Mouse (Mus musculus): Measurements from ENCODE around the gene Atg9a. TPM values are rescaled to one million over a fixed set of nuclear protein-coding genes. Genes with fewer than 3 reads are reported as not detected.

The Atg9a gene
- total and polyA plus RNA-seq, 3 experiments = 7.8 to 26.1 TPM; not detected in 1

DNA sequence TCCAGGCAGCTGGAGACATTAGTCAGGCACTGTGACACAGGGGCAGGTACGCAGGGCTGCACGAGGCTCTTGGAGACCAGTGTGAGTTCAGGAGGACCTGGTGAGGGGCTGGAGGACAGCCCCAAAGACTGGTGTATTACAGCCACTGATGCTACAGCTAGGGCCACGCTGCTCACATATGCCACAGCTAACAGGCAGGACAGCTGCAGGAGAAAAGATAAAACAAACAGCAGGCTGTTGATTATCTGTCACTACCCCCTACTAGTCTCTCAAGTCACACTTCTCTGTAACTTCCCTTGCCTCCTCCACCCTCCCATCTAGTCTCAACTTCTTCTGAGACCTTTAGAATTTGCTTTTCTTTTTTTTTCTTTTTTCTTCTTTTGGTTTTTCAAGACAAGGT lies 55.3 kb downstream of the Atg9a start (continued):
- peak; percentile 95 for TF ChIP-seq TCF12 (IDR thresholded peaks at IDR 0.05; ENCODE audit: low read depth, low read length)
- TF ChIP-seq RAD21 (IDR thresholded peaks at IDR 0.05; ENCODE audit: low read depth, low read length) = no peak

DNA sequence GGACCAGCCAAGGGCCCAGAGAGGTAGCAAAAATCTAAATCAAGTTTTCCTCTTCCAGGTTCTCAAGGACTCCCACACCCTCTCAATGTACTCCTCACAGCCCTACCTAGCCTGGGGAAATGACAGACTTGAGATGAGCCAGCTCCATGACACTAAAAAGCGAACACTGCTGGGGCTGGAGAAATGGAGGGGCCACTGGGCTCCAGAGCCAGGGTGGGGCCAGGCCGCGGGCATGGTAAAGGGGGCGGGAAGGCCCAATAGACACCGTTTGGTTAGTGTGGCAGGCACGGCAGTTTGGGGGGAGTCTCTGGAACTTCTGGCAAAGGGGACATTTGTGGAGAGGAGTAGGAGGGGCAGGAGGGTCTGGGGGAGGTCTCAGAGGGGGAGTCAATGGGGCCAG lies 55.7 kb downstream of the Atg9a start:
- Histone ChIP-seq H3K79me2 (ENCODE audit: control insufficient read depth, insufficient read depth, low read length, poor library complexity) (peaks cover 17% of the 10 kb centered on the region), H3K9me3 (replicated peaks; ENCODE audit: insufficient read depth, low read length) (no peaks in the 10 kb centered on the region), H3K36me3 (ENCODE audit: control insufficient read depth in 1 of 2, insufficient read depth in 2 of 2, low read length in 2 of 2) (peaks cover 4 to 38% of the 10 kb centered on the region in 2 experiments; a peak in 3 of 4 replicates), H3K27me3 (ENCODE audit: control insufficient read depth in 1 of 2, insufficient read depth in 2 of 2, low read length in 2 of 2) (no peaks in the 10 kb centered on the region), H3K4me3 (ENCODE audit: control insufficient read depth in 1 of 2, insufficient read depth in 1 of 2, low read depth in 2 of 2, low read length in 2 of 2) (no peak overlapping the region), H3K4me1 (ENCODE audit: control insufficient read depth in 1 of 2, insufficient read depth in 2 of 2, low read length in 2 of 2) (peaks cover 14 to 44% of the 10 kb centered on the region in 2 experiments), H3K27ac (ENCODE audit: control insufficient read depth, low read depth, low read length) (peak overlapping the region; percentile 90), H3K9ac (ENCODE audit: control insufficient read depth, low read depth, low read length, poor library complexity, severe bottlenecking) (peak overlapping the region; percentile 48)
- no peak for DNase-seq (ENCODE audit: low read depth, low spot score)
- TF ChIP-seq E2F4 (IDR thresholded peaks at IDR 0.05; ENCODE audit: borderline replicate concordance, low read depth, low read length) = no peak
- TF ChIP-seq GABPA (IDR thresholded peaks at IDR 0.05; ENCODE audit: low read depth, low read length) = no peak
- no peak for TF ChIP-seq RCOR1 (IDR thresholded peaks at IDR 0.05; ENCODE audit: low read depth, low read length)
- TF ChIP-seq TAL1 (IDR thresholded peaks at IDR 0.05; ENCODE audit: low read length) = no peak
- TF ChIP-seq KAT2A (conservative IDR thresholded peaks at IDR 0.05; ENCODE audit: low read depth, low read length) = no peak
- TF ChIP-seq ZNF384 (IDR thresholded peaks at IDR 0.05; ENCODE audit: low read depth, low read length) = no peak

DNA sequence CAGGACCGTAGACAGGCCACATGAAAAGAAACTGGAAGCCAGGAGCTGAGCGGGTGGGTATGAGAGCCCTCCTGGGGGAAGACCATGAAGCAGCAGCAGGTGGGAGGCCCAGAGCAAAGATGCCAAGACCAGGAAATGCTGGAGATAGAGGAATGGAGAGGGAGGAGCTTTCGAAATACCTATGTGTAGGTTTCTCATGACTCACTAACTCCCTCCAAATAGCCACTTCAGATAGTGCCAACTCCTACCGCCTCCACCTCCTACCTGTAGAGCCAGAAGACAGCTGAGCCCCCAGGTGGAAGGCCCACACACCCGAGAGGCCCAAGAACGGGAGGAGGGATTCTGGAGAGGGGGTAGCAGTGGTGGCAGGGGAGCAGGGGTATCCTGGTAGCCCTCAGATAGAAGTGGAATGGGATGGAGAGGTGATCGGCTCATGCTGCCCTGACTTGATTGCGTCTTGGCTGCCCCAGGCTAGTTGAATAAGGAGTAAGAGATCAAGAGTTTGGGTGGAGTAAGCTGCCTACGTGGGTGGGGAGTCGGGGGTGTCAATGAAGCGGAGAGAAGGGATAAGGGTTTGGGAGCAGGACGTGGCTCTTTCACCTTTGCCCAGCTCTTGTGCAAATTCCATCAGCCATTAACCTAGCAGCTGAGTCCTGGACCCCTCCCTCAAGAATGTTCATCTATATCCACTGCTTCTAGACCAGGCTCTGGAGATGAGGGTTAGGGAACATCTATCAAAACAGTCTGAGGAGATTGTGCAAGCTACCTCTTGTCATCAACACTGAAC lies 58.4 kb downstream of the Atg9a start, which contains the start of gene Slc23a3:
Gene Slc23a3 (minus strand): TSS at position 470 of the 787 bp plus-strand sequence.
- Histone ChIP-seq H3K79me2 (ENCODE audit: control insufficient read depth, insufficient read depth, low read length, poor library complexity) (no peaks in the 10 kb centered on the region), H3K27me3 (ENCODE audit: control insufficient read depth in 1 of 2, insufficient read depth in 2 of 2, low read length in 2 of 2) (no peaks in the 10 kb centered on the region), H3K9ac (ENCODE audit: control insufficient read depth, low read depth, low read length, poor library complexity, severe bottlenecking) (no peak within 1 kb of the TSS), H3K4me1 (ENCODE audit: control insufficient read depth in 1 of 2, insufficient read depth in 2 of 2, low read length in 2 of 2) (peaks cover 14 to 31% of the 10 kb centered on the region in 2 experiments), H3K4me3 (ENCODE audit: control insufficient read depth in 1 of 2, insufficient read depth in 1 of 2, low read depth in 2 of 2, low read length in 2 of 2) (no peak within 1 kb of the TSS), H3K9me3 (replicated peaks; ENCODE audit: insufficient read depth, low read length) (no peaks in the 10 kb centered on the region), H3K36me3 (ENCODE audit: control insufficient read depth in 1 of 2, insufficient read depth in 2 of 2, low read length in 2 of 2) (peaks cover 4 to 24% of the 10 kb centered on the region in 2 experiments; a peak in 3 of 4 replicates), H3K27ac (ENCODE audit: control insufficient read depth, low read depth, low read length) (no peak within 1 kb of the TSS)
- no peak for DNase-seq (ENCODE audit: low read depth, low spot score)
- TF ChIP-seq CHD2 (IDR thresholded peaks at IDR 0.05; ENCODE audit: low read length) (no peak), MAFK (IDR thresholded peaks at IDR 0.05; ENCODE audit: borderline replicate concordance, low read depth, low read length) (no peak), MEF2A (IDR thresholded peaks at IDR 0.05; ENCODE audit: extremely low read depth, insufficient replicate concordance, low read depth, low read length, poor library complexity, severe bottlenecking) (no peak)

Other genes starting within 250 kb of the Atg9a start
- gene Ihh, start 240.5 kb downstream of the Atg9a start, total RNA-seq (2012; rRNA removed) = 0.04 TPM in 1 of 2 replicates, not detected in the other
- gene Ihh, start 240.5 kb downstream of the Atg9a start, polyA plus RNA-seq (2012; ENCODE audit: insufficient read depth in 1 of 2, insufficient read length in 2 of 2, low read depth in 1 of 2, low replicate concordance in 2 of 2, missing spikeins in 1 of 2) = under 1 TPM in 1 of 2 experiments, not detected in 1; 0.07 TPM
- gene Nhej1, start 67.0 kb downstream of the Atg9a start, total RNA-seq (2012; rRNA removed) = 1.7 and 2.1 TPM in 2 replicates
- gene Nhej1, start 67.0 kb downstream of the Atg9a start, polyA plus RNA-seq (2012; ENCODE audit: insufficient read depth in 1 of 2, insufficient read length in 2 of 2, low read depth in 1 of 2, low replicate concordance in 2 of 2, missing spikeins in 1 of 2) = 1 to 10 TPM in 1 of 2 experiments, not detected in 1; 5.2 TPM
- 0.08 TPM in 1 of 2 replicates, not detected in the other for gene Slc23a3, start 58.3 kb downstream of the Atg9a start, total RNA-seq (2012; rRNA removed)
- under 1 TPM in 1 of 2 experiments, not detected in 1; 0.15 TPM for gene Slc23a3, start 58.3 kb downstream of the Atg9a start, polyA plus RNA-seq (2012; ENCODE audit: insufficient read depth in 1 of 2, insufficient read length in 2 of 2, low read depth in 1 of 2, low replicate concordance in 2 of 2, missing spikeins in 1 of 2)
- gene Cnppd1, start 49.5 kb downstream of the Atg9a start, total RNA-seq (2012; rRNA removed) = 46.4 and 54.4 TPM in 2 replicates
- gene Cnppd1, start 49.5 kb downstream of the Atg9a start, polyA plus RNA-seq (2012; ENCODE audit: insufficient read depth in 1 of 2, insufficient read length in 2 of 2, low read depth in 1 of 2, low replicate concordance in 2 of 2, missing spikeins in 1 of 2) = 100 to 1,000 TPM in 1 of 2 experiments, 10 to 100 TPM in 1; 70.1 to 314 TPM
- gene Retreg2, start 49.4 kb downstream of the Atg9a start, total RNA-seq (2012; rRNA removed) = 37.1 and 38.1 TPM in 2 replicates
- gene Retreg2, start 49.4 kb downstream of the Atg9a start, polyA plus RNA-seq (2012; ENCODE audit: insufficient read depth in 1 of 2, insufficient read length in 2 of 2, low read depth in 1 of 2, low replicate concordance in 2 of 2, missing spikeins in 1 of 2) = 10 to 100 TPM in 1 of 2 experiments, not detected in 1; 59.2 TPM
- gene Zfand2b, start 23.6 kb downstream of the Atg9a start, total RNA-seq (2012; rRNA removed) = 14.4 and 15.0 TPM in 2 replicates
- 10 to 100 TPM in 1 of 2 experiments, not detected in 1; 18.3 TPM for gene Zfand2b, start 23.6 kb downstream of the Atg9a start, polyA plus RNA-seq (2012; ENCODE audit: insufficient read depth in 1 of 2, insufficient read length in 2 of 2, low read depth in 1 of 2, low replicate concordance in 2 of 2, missing spikeins in 1 of 2)
- gene Abcb6, start 11.8 kb downstream of the Atg9a start, total RNA-seq (2012; rRNA removed) = 79.2 and 84.4 TPM in 2 replicates
- gene Abcb6, start 11.8 kb downstream of the Atg9a start, polyA plus RNA-seq (2012; ENCODE audit: insufficient read depth in 1 of 2, insufficient read length in 2 of 2, low read depth in 1 of 2, low replicate concordance in 2 of 2, missing spikeins in 1 of 2) = 10 to 100 TPM in 1 of 2 experiments, not detected in 1; 73.5 TPM
- gene Ankzf1, start within 50 bp of the Atg9a start, total RNA-seq (2012; rRNA removed) = 5.5 and 8.1 TPM in 2 replicates
- gene Ankzf1, start within 50 bp of the Atg9a start, polyA plus RNA-seq (2012; ENCODE audit: insufficient read depth in 1 of 2, insufficient read length in 2 of 2, low read depth in 1 of 2, low replicate concordance in 2 of 2, missing spikeins in 1 of 2) = 10 to 100 TPM in 1 of 2 experiments, not detected in 1; 16.7 TPM
- gene Glb1l, start 18.6 kb upstream of the Atg9a start, total RNA-seq (2012; rRNA removed) = 4.0 and 7.6 TPM in 2 replicates
- gene Glb1l, start 18.6 kb upstream of the Atg9a start, polyA plus RNA-seq (2012; ENCODE audit: insufficient read depth in 1 of 2, insufficient read length in 2 of 2, low read depth in 1 of 2, low replicate concordance in 2 of 2, missing spikeins in 1 of 2) = 10 to 100 TPM in 1 of 2 experiments, not detected in 1; 13.0 TPM
- 83.2 and 110 TPM in 2 replicates for gene Stk16, start 18.6 kb upstream of the Atg9a start, total RNA-seq (2012; rRNA removed)
- gene Stk16, start 18.6 kb upstream of the Atg9a start, polyA plus RNA-seq (2012; ENCODE audit: insufficient read depth in 1 of 2, insufficient read length in 2 of 2, low read depth in 1 of 2, low replicate concordance in 2 of 2, missing spikeins in 1 of 2) = 100 to 1,000 TPM in 1 of 2 experiments, not detected in 1; 154 TPM
- 385 and 396 TPM in 2 replicates for gene Tuba4a, start 27.7 kb upstream of the Atg9a start, total RNA-seq (2012; rRNA removed)
- gene Tuba4a, start 27.7 kb upstream of the Atg9a start, polyA plus RNA-seq (2012; ENCODE audit: insufficient read depth in 1 of 2, insufficient read length in 2 of 2, low read depth in 1 of 2, low replicate concordance in 2 of 2, missing spikeins in 1 of 2) = 100 to 1,000 TPM in 1 of 2 experiments, not detected in 1; 439 TPM
- gene A630095N17Rik, start 39.9 kb upstream of the Atg9a start, total RNA-seq (2012; rRNA removed) = 0.46 and 0.58 TPM in 2 replicates
- under 1 TPM in 1 of 2 experiments, not detected in 1; 0.82 TPM for gene A630095N17Rik, start 39.9 kb upstream of the Atg9a start, polyA plus RNA-seq (2012; ENCODE audit: insufficient read depth in 1 of 2, insufficient read length in 2 of 2, low read depth in 1 of 2, low replicate concordance in 2 of 2, missing spikeins in 1 of 2)
- gene Dnajb2, start 44.2 kb upstream of the Atg9a start, total RNA-seq (2012; rRNA removed) = 10.3 and 12.9 TPM in 2 replicates
- gene Dnajb2, start 44.2 kb upstream of the Atg9a start, polyA plus RNA-seq (2012; ENCODE audit: insufficient read depth in 1 of 2, insufficient read length in 2 of 2, low read depth in 1 of 2, low replicate concordance in 2 of 2, missing spikeins in 1 of 2) = 10 to 100 TPM in 1 of 2 experiments, not detected in 1; 18.9 TPM
- not detected in 2 replicates for gene Ptprn, start 72.3 kb upstream of the Atg9a start, total RNA-seq (2012; rRNA removed)
- under 1 TPM in 1 of 2 experiments, not detected in 1; 0.13 TPM for gene Ptprn, start 72.3 kb upstream of the Atg9a start, polyA plus RNA-seq (2012; ENCODE audit: insufficient read depth in 1 of 2, insufficient read length in 2 of 2, low read depth in 1 of 2, low replicate concordance in 2 of 2, missing spikeins in 1 of 2)
- gene Resp18, start 86.2 kb upstream of the Atg9a start, total RNA-seq (2012; rRNA removed) = not detected in 2 replicates
- gene Resp18, start 86.2 kb upstream of the Atg9a start, polyA plus RNA-seq (2012; ENCODE audit: insufficient read depth in 1 of 2, insufficient read length in 2 of 2, low read depth in 1 of 2, low replicate concordance in 2 of 2, missing spikeins in 1 of 2) = not detected
- 34.7 and 35.9 TPM in 2 replicates for gene Dnpep, start 125.8 kb upstream of the Atg9a start, total RNA-seq (2012; rRNA removed)
- 10 to 100 TPM in 1 of 2 experiments, not detected in 1; 59.3 TPM for gene Dnpep, start 125.8 kb upstream of the Atg9a start, polyA plus RNA-seq (2012; ENCODE audit: insufficient read depth in 1 of 2, insufficient read length in 2 of 2, low read depth in 1 of 2, low replicate concordance in 2 of 2, missing spikeins in 1 of 2)
- gene Des, start 168.1 kb upstream of the Atg9a start, total RNA-seq (2012; rRNA removed) = 4.6 and 7.2 TPM in 2 replicates
- gene Des, start 168.1 kb upstream of the Atg9a start, polyA plus RNA-seq (2012; ENCODE audit: insufficient read depth in 1 of 2, insufficient read length in 2 of 2, low read depth in 1 of 2, low replicate concordance in 2 of 2, missing spikeins in 1 of 2) = 1 to 10 TPM in 1 of 2 experiments, not detected in 1; 7.0 TPM
- gene Speg, start 183.1 kb upstream of the Atg9a start, total RNA-seq (2012; rRNA removed) = 1.7 and 1.8 TPM in 2 replicates
- gene Speg, start 183.1 kb upstream of the Atg9a start, polyA plus RNA-seq (2012; ENCODE audit: insufficient read depth in 1 of 2, insufficient read length in 2 of 2, low read depth in 1 of 2, low replicate concordance in 2 of 2, missing spikeins in 1 of 2) = 1 to 10 TPM in 1 of 2 experiments, not detected in 1; 9.5 TPM
- gene Gmppa, start 243.7 kb upstream of the Atg9a start, total RNA-seq (2012; rRNA removed) = 63.8 and 65.0 TPM in 2 replicates
- gene Gmppa, start 243.7 kb upstream of the Atg9a start, polyA plus RNA-seq (2012; ENCODE audit: insufficient read depth in 1 of 2, insufficient read length in 2 of 2, low read depth in 1 of 2, low replicate concordance in 2 of 2, missing spikeins in 1 of 2) = 100 to 1,000 TPM in 1 of 2 experiments, not detected in 1; 145 TPM